8 mouse cellular contexts compared by ENCODE assay signal in genomic region chr2:62411211-62412080, GRCm38 (mm10). TPM values are rescaled to one million over a fixed set of nuclear protein-coding genes. Genes with fewer than 3 reads are reported as not detected.
DNase-seq lines count a peak whose midpoint lies in the region; ATAC-seq and TF ChIP-seq lines count a peak whose summit lies in the region.

No protein-coding gene starts in this region.

- peaks cover 8% of the 10 kb centered on the region for H3K4me1 ChIP-seq in lung, adult 2 months (ENCODE audit: control insufficient read depth, insufficient read depth, low read length)
- H3K4me1 ChIP-seq in neural tube, embryonic 14.5 days (ENCODE audit: control insufficient read depth, insufficient read depth, low read length), result peaks cover 5% of the 10 kb centered on the region

- H3K4me3 ChIP-seq in lung, adult 2 months (replicated peaks; ENCODE audit: extremely low read depth, low read depth, low read length), result peak overlapping the region; percentile 87
- H3K4me3 ChIP-seq in neural tube, embryonic 14.5 days (ENCODE audit: low read depth, low read length), result peak overlapping the region; percentile 30

- DNase-seq in frontal cortex, postnatal 14 days (ENCODE audit: low spot score in 2 of 2), result no peak
- peak; percentile 9 to 20 for DNase-seq in adrenal gland, postnatal 36 days
- peak; percentile 15 to 36 for DNase-seq in gastrocnemius, postnatal 36 days
- DNase-seq in kidney, adult 11 months, result peak; percentile 76
- DNase-seq in lung, adult 2 months, result peak; percentile 63
- peak; percentile 24 to 66 for DNase-seq in urinary bladder, postnatal 4 days (ENCODE audit: low spot score in 2 of 2)

- no peaks in the 10 kb centered on the region for H3K9me3 ChIP-seq in neural tube, embryonic 14.5 days (ENCODE audit: control insufficient read depth, low read length)

- TF ChIP-seq CTCF in lung, adult 2 months (IDR thresholded peaks at IDR 0.05; ENCODE audit: insufficient read depth, low read length), result no peak

- no peak overlapping the region for H3K27ac ChIP-seq in neural tube, embryonic 14.5 days (ENCODE audit: low read depth, low read length)

- peak; percentile 59 for ATAC-seq in frontal cortex, adult (ENCODE audit: low TSS enrichment)
- ATAC-seq in neural tube, embryonic 14.5 days (ENCODE audit: low read depth), result peak; percentile 77

- peak; percentile 52; the same call in 1 of the 2 replicates for TF ChIP-seq POLR2A in lung, adult 2 months (IDR thresholded peaks at IDR 0.05; ENCODE audit: borderline replicate concordance, extremely low read depth, low read depth, low read length)

- peak overlapping the region; percentile 77 for H3K4me2 ChIP-seq in neural tube, embryonic 14.5 days (ENCODE audit: low read depth, low read length)

- H3K36me3 ChIP-seq in neural tube, embryonic 14.5 days (ENCODE audit: control insufficient read depth, insufficient read depth, low read length), result no peaks in the 10 kb centered on the region

- WGBS in lung, adult 2 months, result 2% methylated on average over 47 of the region's 47 CpGs
- WGBS in neural tube, embryonic 14.5 days, result 6% methylated on average over 47 of the region's 47 CpGs

- H3K27me3 ChIP-seq in neural tube, embryonic 14.5 days (ENCODE audit: control insufficient read depth, insufficient read depth, low read length), result peaks cover 10% of the 10 kb centered on the region

- no peak overlapping the region; the same call in 1 of the 2 replicates for H3K9ac ChIP-seq in neural tube, embryonic 14.5 days (replicated peaks; ENCODE audit: low read depth, low read length)

- intact Hi-C loops in gastrocnemius, postnatal 36 days (cut with DNase I), result no loop called here

RNA-seq across cellular contexts. Expression of gene Dpp4, which starts 0.6 kb away (rescaled TPM):
- total RNA-seq in adrenal gland, postnatal 36 days (2021), result 1 to 10 TPM; 3.8 to 3.9 TPM
- total RNA-seq in gastrocnemius, postnatal 36 days (2021), result 1 to 10 TPM; 1.9 to 3.5 TPM
- polyA plus RNA-seq in lung, adult 2 months (2012; rRNA removed), result 18.4 and 24.1 TPM in 2 replicates
- 0.88 and 3.9 TPM in 2 replicates for polyA plus RNA-seq in neural tube, embryonic 14.5 days (2014; fragmentation: Nextera tagmentation; extraction: Ambion mirVana)

Comparison
In these comparisons a context has a peak if more than half of its experiments do, and no peak if none do; other contexts are left out.
1. DNase-seq: peak in adrenal gland, postnatal 36 days (2 of 2), gastrocnemius, postnatal 36 days (2 of 2), kidney, adult 11 months (single experiment), lung, adult 2 months (single experiment) and urinary bladder, postnatal 4 days (2 of 2); none in frontal cortex, postnatal 14 days (0 of 2).